Mouse (Mus musculus) hindbrain, embryonic 16.5 days (tissue): Measurements from ENCODE around the gene Alg3. TPM values are rescaled to one million over a fixed set of nuclear protein-coding genes. Genes with fewer than 3 reads are reported as not detected.

ENCODE experiments used
- ATAC-seq: fragments of 200-750 bp; cut with Nextera tagmentation; 2 replicates; pipeline ENCODE4 v1.8.0; 2017; ENCODE audit warnings: moderate TSS enrichment, moderate library complexity
- H3K27ac ChIP-seq: fragments of 300-500 bp; sonication (generic); 2 replicates; pipeline ENCODE4 v1.5.1; 2014; ENCODE audit warnings: low read depth, mild to moderate bottlenecking, control low read depth, low read length, moderate library complexity
- H3K27me3 ChIP-seq: fragments of 300-500 bp; sonication (generic); replicated peaks from 2 replicates; pipeline ENCODE4 v1.6.1; 2014; ENCODE audit warnings: low read length; ENCODE audit not compliant: control insufficient read depth, insufficient read depth
- H3K36me3 ChIP-seq: fragments of 300-500 bp; sonication (generic); 2 replicates; pipeline ENCODE4 v1.6.1; 2014; ENCODE audit warnings: mild to moderate bottlenecking, low read length, moderate library complexity, mixed read lengths; ENCODE audit not compliant: control insufficient read depth, insufficient read depth
- H3K4me1 ChIP-seq: fragments of 300-500 bp; sonication (generic); 2 replicates; pipeline ENCODE4 v1.6.1; 2014; ENCODE audit warnings: low read depth, low read length; ENCODE audit not compliant: control insufficient read depth, insufficient read depth
- H3K4me2 ChIP-seq: fragments of 300-500 bp; sonication (generic); 2 replicates; pipeline ENCODE4 v1.6.1; 2014; ENCODE audit warnings: mild to moderate bottlenecking, low read length, control low read depth, moderate library complexity
- H3K4me3 ChIP-seq: fragments of 300-500 bp; sonication (generic); 2 replicates; pipeline ENCODE4 v1.5.1; 2014; ENCODE audit warnings: mild to moderate bottlenecking, low read length, control low read depth, moderate library complexity
- H3K9ac ChIP-seq: fragments of 300-500 bp; sonication (generic); 2 replicates; pipeline ENCODE4 v1.6.1; 2014; ENCODE audit warnings: low read depth, mild to moderate bottlenecking, control low read depth, low read length, moderate library complexity
- H3K9me3 ChIP-seq: fragments of 300-500 bp; sonication (generic); 2 replicates; pipeline ENCODE4 v1.6.1; 2014; ENCODE audit warnings: mild to moderate bottlenecking, low read length, moderate library complexity; ENCODE audit not compliant: control insufficient read depth
- WGBS: fragments of 180-500 bp; shearing (Covaris S2); extraction: QIAGEN DNeasy Blood & Tissue Kit; methylation state at CpG from one replicate; pipeline ENCODE4 v1.1.7; 2014; 5-methylcytosine and 5-hydroxymethylcytosine counted together
- microRNA counts: library from miRNA; unstranded; fragments of <30 nt; microRNA quantifications from one replicate; lab custom pipeline; 2016
- microRNA-seq: library from miRNA; unstranded; fragments of <30 nt; microRNA quantifications from one replicate; pipeline ENCODE4, GENCODE M21; 2017
- polyA plus RNA-seq: library from polyadenylated mRNA; unstranded; fragments of >200 nt; fragmentation: Nextera tagmentation; extraction: Ambion mirVana; gene quantifications from 2 replicates; pipeline ENCODE4 v1.2.1, GENCODE M21; 2015

The Alg3 gene
- polyA plus RNA-seq, 1 experiment from 2014 or later: 43.9 TPM

GRCm38 (mm10) chr16:20590680-20591038 is 20.9 kb downstream of the Alg3 start:
- Histone ChIP-seq H3K4me3 (peak overlapping the region; percentile 55), H3K9ac (peak overlapping the region; percentile 72), H3K36me3 (no peaks in the 10 kb centered on the region), H3K4me1 (peaks cover 15% of the 10 kb centered on the region), H3K27me3 (peaks cover 9% of the 10 kb centered on the region), H3K9me3 (no peaks in the 10 kb centered on the region), H3K4me2 (peak overlapping the region; percentile 64), H3K27ac (peak overlapping the region; percentile 40; the same call in 1 of the 2 replicates)
- WGBS: 1% methylated on average over 17 of the region's 17 CpGs
- no peak for ATAC-seq

GRCm38 (mm10) chr16:20589939-20590679 is 21.4 kb downstream of the Alg3 start:
- Histone ChIP-seq H3K4me3 (peak overlapping the region; percentile 55), H3K4me2 (peak overlapping the region; percentile 64), H3K9ac (peak overlapping the region; percentile 72), H3K27ac (peak overlapping the region; percentile 71), H3K4me1 (peaks cover 15% of the 10 kb centered on the region), H3K9me3 (no peaks in the 10 kb centered on the region), H3K27me3 (peaks cover 9% of the 10 kb centered on the region), H3K36me3 (no peaks in the 10 kb centered on the region)
- ATAC-seq: peak; percentile 92
- under 1% methylated on average over 25 of the region's 39 CpGs for WGBS

GRCm38 (mm10) chr16:20589366-20589938 is 22.1 kb downstream of the Alg3 start, which contains the start of gene Vwa5b2:
TSS of gene Vwa5b2 (plus strand) at chr16:20589471.
- Histone ChIP-seq H3K4me1 (peaks cover 15% of the 10 kb centered on the region), H3K36me3 (no peaks in the 10 kb centered on the region), H3K4me2 (peak within 1 kb of the TSS; percentile 64), H3K9me3 (no peaks in the 10 kb centered on the region), H3K9ac (peak within 1 kb of the TSS; percentile 72), H3K27me3 (peaks cover 9% of the 10 kb centered on the region), H3K4me3 (peak within 1 kb of the TSS; percentile 55), H3K27ac (peak within 1 kb of the TSS; percentile 71)
- WGBS: under 1% methylated on average over 24 of the region's 24 CpGs
- peak; percentile 85 for ATAC-seq

- H3K27me3 ChIP-seq: no peaks in the 10 kb centered on the region
- no peaks in the 10 kb centered on the region for H3K9me3 ChIP-seq
- H3K27ac ChIP-seq: no peak overlapping the region
- H3K9ac ChIP-seq: no peak overlapping the region
- H3K4me1 ChIP-seq: no peaks in the 10 kb centered on the region
- 45% methylated on average over 1 of the region's 1 CpGs for WGBS
- H3K4me2 ChIP-seq: no peak overlapping the region
- no peak overlapping the region for H3K4me3 ChIP-seq
- no peak for ATAC-seq
- peaks cover 15% of the 10 kb centered on the region for H3K36me3 ChIP-seq
These were observed 46.5 kb downstream of the Alg3 start for GRCm38 (mm10) chr16:20565075-20565474.

GRCm38 (mm10) chr16:20557381-20557780 is 54.2 kb downstream of the Alg3 start:
- 80% methylated on average over 7 of the region's 7 CpGs for WGBS
- H3K4me3 ChIP-seq: no peak overlapping the region

More at GRCm38 (mm10) chr16:20557381-20557780, 54.2 kb downstream of the Alg3 start:
- Histone ChIP-seq H3K4me1 (no peaks in the 10 kb centered on the region), H3K4me2 (no peak overlapping the region), H3K9me3 (no peaks in the 10 kb centered on the region), H3K36me3 (peaks cover 55% of the 10 kb centered on the region), H3K27me3 (no peaks in the 10 kb centered on the region), H3K9ac (no peak overlapping the region), H3K27ac (no peak overlapping the region)
- ATAC-seq: no peak

MicroRNAs encoded within 50 kb of the gene (microRNA counts, 519-probe panel; counts per million panel counts)
- microRNA mmu-miR-1224 (lab: Ali Mortazavi, UCI): 2,325 counts per million, percentile 55 among the panel's probes with 10 or more counts

Small RNA genes within 50 kb of the gene (microRNA-seq; reads per million reads assigned to microRNA genes)
- gene Mir1224: 87.9 reads per million, percentile 47 among the genes with 10 or more reads in this experiment

Other genes starting within 250 kb of the Alg3 start
- gene Abcc5, start 185.3 kb downstream of the Alg3 start, polyA plus RNA-seq: 123 and 150 TPM in 2 replicates
- 97.3 and 104 TPM in 2 replicates for gene Eif2b5, start 112.9 kb downstream of the Alg3 start, polyA plus RNA-seq
- 28.5 and 40.4 TPM in 2 replicates for gene Dvl3, start 94.8 kb downstream of the Alg3 start, polyA plus RNA-seq
- gene Ap2m1, start 76.3 kb downstream of the Alg3 start, polyA plus RNA-seq: 1,253 and 1,320 TPM in 2 replicates
- gene Abcf3, start 63.2 kb downstream of the Alg3 start, polyA plus RNA-seq: 81.0 and 90.7 TPM in 2 replicates
- 31.9 and 36.8 TPM in 2 replicates for gene Vwa5b2, start 22.3 kb downstream of the Alg3 start, polyA plus RNA-seq
- gene Eef1akmt4, start 142 bp downstream of the Alg3 start, polyA plus RNA-seq: 8.5 and 10.9 TPM in 2 replicates
- gene Gm49333, start 125 bp downstream of the Alg3 start, polyA plus RNA-seq: not detected in 2 replicates
- 43.1 and 44.2 TPM in 2 replicates for gene Camk2n2, start 9.6 kb upstream of the Alg3 start, polyA plus RNA-seq
- gene Ece2, start 18.1 kb upstream of the Alg3 start, polyA plus RNA-seq: 17.4 and 18.6 TPM in 2 replicates
- gene Psmd2, start 39.9 kb upstream of the Alg3 start, polyA plus RNA-seq: 372 and 378 TPM in 2 replicates
- gene Eif4g1, start 56.6 kb upstream of the Alg3 start, polyA plus RNA-seq: 133 and 143 TPM in 2 replicates
- gene Fam131a, start 81.5 kb upstream of the Alg3 start, polyA plus RNA-seq: 49.6 and 56.7 TPM in 2 replicates
- 87.7 and 94.6 TPM in 2 replicates for gene Polr2h, start 105.9 kb upstream of the Alg3 start, polyA plus RNA-seq
- 24.9 and 26.8 TPM in 2 replicates for gene Clcn2, start 106.0 kb upstream of the Alg3 start, polyA plus RNA-seq
- 7.3 and 7.5 TPM in 2 replicates for gene Chrd, start 121.4 kb upstream of the Alg3 start, polyA plus RNA-seq
- gene Thpo, start 122.8 kb upstream of the Alg3 start, polyA plus RNA-seq: 0.93 and 1.4 TPM in 2 replicates